Mouse (Mus musculus) megakaryocyte, embryonic 14.5 days (primary cell): Measurements from ENCODE around the gene Hoxa6.

Source experiments
- FLI1 ChIP-seq: IDR thresholded peaks from 2 replicates; pipeline ENCODE4 v1.6.1; 2012; ENCODE audit warnings: low read length, inconsistent platforms, mixed read lengths
- GATA1 ChIP-seq: IDR thresholded peaks from 3 replicates; pipeline ENCODE4 v1.6.1; 2012; ENCODE audit warnings: mixed read lengths, low read length, inconsistent platforms, borderline replicate concordance

DNA sequence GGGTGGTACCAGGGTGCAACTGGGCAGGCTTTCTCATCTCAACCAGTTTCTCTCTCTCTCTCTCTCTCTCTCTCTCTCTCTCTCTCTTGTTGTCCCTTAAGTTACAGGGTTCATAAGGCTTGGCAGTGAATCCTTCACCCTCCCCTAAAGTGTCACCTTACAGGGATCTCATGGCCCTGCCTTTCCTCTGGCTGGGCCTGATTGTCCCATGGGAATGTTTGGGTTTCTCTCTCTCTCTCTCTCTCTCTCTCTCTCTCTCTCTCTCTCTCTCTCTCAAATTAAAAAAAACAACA is 892 bp downstream of the Hoxa6 start:
- TF ChIP-seq GATA1 (no peak), FLI1 (no peak)
